ENCODE assay signal across 18 mouse cellular contexts in the genomic region with DNA sequence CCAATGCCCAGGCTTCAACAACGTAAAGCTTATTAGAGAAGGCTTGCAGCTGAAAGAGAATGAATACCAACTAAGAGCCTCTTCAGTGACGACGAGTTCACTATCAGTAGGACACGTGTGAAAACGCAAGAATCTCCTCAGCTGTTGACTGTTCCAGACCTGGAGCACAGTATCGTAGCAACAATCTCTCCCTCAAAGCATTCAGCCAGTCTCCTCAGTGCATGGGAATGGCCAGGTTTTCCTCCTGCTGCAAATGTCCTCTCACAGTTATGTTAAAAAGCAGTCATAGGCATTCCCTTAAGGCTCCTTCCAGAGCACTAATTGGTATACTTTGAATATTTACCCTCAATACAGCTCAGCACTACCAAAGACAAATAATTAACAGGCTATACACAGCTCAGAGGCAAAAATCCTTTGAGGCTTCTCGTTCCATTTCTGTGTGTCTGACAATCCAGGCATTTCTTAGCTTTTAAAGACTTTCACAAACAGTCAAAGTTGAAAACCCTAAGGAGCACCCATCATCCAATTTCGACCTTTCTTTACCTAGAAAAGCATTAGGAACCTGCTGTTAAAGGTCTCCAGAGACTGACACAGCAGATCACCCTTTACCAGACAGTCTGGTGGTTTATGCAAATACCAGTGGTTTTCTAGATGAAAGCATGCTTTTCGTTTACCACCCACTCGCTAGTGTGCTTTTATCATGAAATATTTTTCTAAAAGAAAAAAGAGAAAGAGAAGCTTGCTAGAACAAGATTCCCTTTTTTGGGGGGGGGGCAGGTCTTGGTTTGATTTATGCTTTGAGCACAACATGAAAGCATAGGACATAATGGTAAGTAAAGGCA. TPM values are rescaled to one million over a fixed set of nuclear protein-coding genes. Genes with fewer than 3 reads are reported as not detected.
A peak's percentile ranks its signal among the peaks of the same experiment; 100 is the strongest.
DNase-seq lines count a peak whose midpoint lies in the region; ATAC-seq and TF ChIP-seq lines count a peak whose summit lies in the region.
"Had no signal": no experiment of that assay in that cellular context is flagged by ENCODE, and none has a peak within 500 bp of the region (broad histone marks: within the 10 kb centered on the region; RNA-seq: fewer than 3 reads in every experiment).

No protein-coding gene starts in this region.

- no peak overlapping the region for H3K4me3 ChIP-seq in forebrain, postnatal 0 days (ENCODE audit: low read depth, low read length)
- no peak overlapping the region for H3K4me3 ChIP-seq in forebrain, embryonic 10.5 days
- no peak overlapping the region for H3K4me3 ChIP-seq in spleen, adult 2 months (ENCODE audit: extremely low read depth, insufficient read depth, insufficient read length)
- no peak overlapping the region for H3K4me3 ChIP-seq in kidney, embryonic 14.5 days (ENCODE audit: low read length)
- H3K4me3 ChIP-seq: erythroblast, embryonic 14.5 days; intestine, embryonic 15.5 days; liver, embryonic 15.5 days had no signal

- H3K9me3 ChIP-seq in forebrain, postnatal 0 days (ENCODE audit: low read length): no peaks in the 10 kb centered on the region
- no peaks in the 10 kb centered on the region for H3K9me3 ChIP-seq in forebrain, embryonic 10.5 days
- no peaks in the 10 kb centered on the region for H3K9me3 ChIP-seq in kidney, embryonic 14.5 days (ENCODE audit: control insufficient read depth, low read length)
- H3K9me3 ChIP-seq: intestine, embryonic 15.5 days; liver, embryonic 15.5 days had no signal

- no peak for TF ChIP-seq POLR2A in spleen, adult 2 months (IDR thresholded peaks at IDR 0.05; ENCODE audit: low read depth, low read length)
- TF ChIP-seq POLR2A in brain, embryonic 14.5 days (IDR thresholded peaks at IDR 0.05; ENCODE audit: borderline replicate concordance, extremely low read depth, insufficient read depth, insufficient read length, poor library complexity, severe bottlenecking): no peak

- H3K4me1 ChIP-seq in forebrain, postnatal 0 days (ENCODE audit: insufficient read depth): 0 out of 2 replicates have a peak, but pooled peaks cover 3% of the 10 kb centered on the region
- H3K4me1 ChIP-seq in forebrain, embryonic 10.5 days: peaks cover 10% of the 10 kb centered on the region
- H3K4me1 ChIP-seq in spleen, adult 2 months (ENCODE audit: control insufficient read depth, insufficient read depth, insufficient read length): no peaks in the 10 kb centered on the region; the same call in 1 of the 2 replicates
- no peaks in the 10 kb centered on the region for H3K4me1 ChIP-seq in kidney, embryonic 14.5 days (ENCODE audit: control insufficient read depth, insufficient read depth, low read length)
- H3K4me1 ChIP-seq: intestine, embryonic 15.5 days; liver, embryonic 15.5 days had no signal

- no peak for DNase-seq in forebrain, postnatal 0 days
- DNase-seq in forebrain, embryonic 10.5 days (ENCODE audit: extremely low spot score, low spot score): no peak
- DNase-seq in spleen, adult 2 months (ENCODE audit: low read depth in 1 of 2, low spot score in 2 of 2): peak; percentile 11 to 29
- no peak for DNase-seq in spleen, postnatal 4 days (ENCODE audit: low spot score in 2 of 2)
- peak; percentile 51 for DNase-seq in brain, embryonic 14.5 days (ENCODE audit: low read depth)
- peak; percentile 73 for DNase-seq in splenic B cell, adult 2 months (ENCODE audit: low read depth, low spot score)
- no peak for DNase-seq in layer of hippocampus, postnatal 25 days (ENCODE audit: extremely low spot score in 1 of 2, low spot score in 1 of 2)
- DNase-seq: adrenal gland, postnatal 14 days; gastrocnemius, postnatal 14 days; kidney, postnatal 25 days; lung, postnatal 36 days had no signal

- TF ChIP-seq CTCF in forebrain, postnatal 0 days (IDR thresholded peaks at IDR 0.05; ENCODE audit: low read depth): no peak
- no peak for TF ChIP-seq CTCF in spleen, adult 2 months (IDR thresholded peaks at IDR 0.05; ENCODE audit: extremely low read depth, insufficient read depth, insufficient read length, insufficient replicate concordance)
- TF ChIP-seq CTCF in brain, embryonic 14.5 days (IDR thresholded peaks at IDR 0.05; ENCODE audit: borderline replicate concordance, extremely low read depth, insufficient read depth, insufficient read length): no peak

- H3K36me3 ChIP-seq in forebrain, postnatal 0 days (ENCODE audit: insufficient read depth): no peaks in the 10 kb centered on the region
- H3K36me3 ChIP-seq in forebrain, embryonic 10.5 days (replicated peaks): no peaks in the 10 kb centered on the region
- no peaks in the 10 kb centered on the region for H3K36me3 ChIP-seq in spleen, adult 2 months (ENCODE audit: control insufficient read depth, insufficient read depth, low read length)
- no peaks in the 10 kb centered on the region for H3K36me3 ChIP-seq in splenic B cell, adult 2 months (ENCODE audit: control insufficient read depth, insufficient read depth, low read length, poor library complexity, severe bottlenecking)
- no peaks in the 10 kb centered on the region for H3K36me3 ChIP-seq in kidney, embryonic 14.5 days (ENCODE audit: control insufficient read depth, insufficient read depth, low read length)
- H3K36me3 ChIP-seq: intestine, embryonic 15.5 days; liver, embryonic 15.5 days had no signal

- ATAC-seq in forebrain, postnatal 0 days: peak; percentile 73
- no peak for ATAC-seq in kidney, embryonic 14.5 days (ENCODE audit: low FRiP score, low TSS enrichment)
- ATAC-seq: intestine, embryonic 15.5 days had no signal

- no peaks in the 10 kb centered on the region for H3K27me3 ChIP-seq in forebrain, postnatal 0 days (ENCODE audit: insufficient read depth, low read length)
- H3K27me3 ChIP-seq in forebrain, embryonic 10.5 days (ENCODE audit: poor library complexity, severe bottlenecking): no peaks in the 10 kb centered on the region
- no peaks in the 10 kb centered on the region for H3K27me3 ChIP-seq in spleen, adult 2 months (ENCODE audit: control insufficient read depth, insufficient read depth, low read length)
- no peaks in the 10 kb centered on the region; the same call in 1 of the 2 replicates for H3K27me3 ChIP-seq in splenic B cell, adult 2 months (ENCODE audit: control insufficient read depth, insufficient read depth, low read length, poor library complexity, severe bottlenecking)
- no peaks in the 10 kb centered on the region for H3K27me3 ChIP-seq in kidney, embryonic 14.5 days (ENCODE audit: control insufficient read depth, insufficient read depth, low read length)
- H3K27me3 ChIP-seq: intestine, embryonic 15.5 days; liver, embryonic 15.5 days had no signal

- no peak overlapping the region for H3K9ac ChIP-seq in forebrain, postnatal 0 days
- no peak overlapping the region for H3K9ac ChIP-seq in kidney, embryonic 14.5 days (ENCODE audit: low read depth, low read length)
- H3K9ac ChIP-seq: intestine, embryonic 15.5 days; liver, embryonic 15.5 days had no signal

- WGBS in forebrain, postnatal 0 days: 37% methylated on average over 10 of the region's 10 CpGs
- WGBS in forebrain, embryonic 10.5 days: 86% methylated on average over 10 of the region's 10 CpGs
- 51% methylated on average over 10 of the region's 10 CpGs for WGBS in spleen, adult 2 months
- WGBS in kidney, embryonic 14.5 days: 81% methylated on average over 10 of the region's 10 CpGs

- no peak overlapping the region for H3K27ac ChIP-seq in forebrain, postnatal 0 days (ENCODE audit: low read depth, low read length)
- no peak overlapping the region for H3K27ac ChIP-seq in forebrain, embryonic 10.5 days
- no peak overlapping the region for H3K27ac ChIP-seq in spleen, adult 2 months (ENCODE audit: insufficient read depth, low read length)
- no peak overlapping the region for H3K27ac ChIP-seq in kidney, embryonic 14.5 days (ENCODE audit: low read depth, low read length)
- H3K27ac ChIP-seq: intestine, embryonic 15.5 days; liver, embryonic 15.5 days had no signal

- H3K4me2 ChIP-seq in forebrain, postnatal 0 days (ENCODE audit: low read depth): no peak overlapping the region
- H3K4me2 ChIP-seq in kidney, embryonic 14.5 days (replicated peaks; ENCODE audit: low read depth, low read length): no peak overlapping the region
- H3K4me2 ChIP-seq: intestine, embryonic 15.5 days; liver, embryonic 15.5 days had no signal

RNA-seq across cellular contexts. Expression of gene Rag2, which starts 8.8 kb away (rescaled TPM):
- total RNA-seq in forebrain, postnatal 0 days (2014; rRNA removed): not detected in 2 replicates
- polyA plus RNA-seq in forebrain, postnatal 0 days (2015; fragmentation: Nextera tagmentation; extraction: Ambion mirVana): not detected in 2 replicates
- not detected in 2 replicates for polyA plus RNA-seq in forebrain, embryonic 10.5 days (2016; fragmentation: Nextera tagmentation; extraction: Ambion mirVana)
- polyA plus RNA-seq in spleen, adult 2 months (2012; rRNA removed): not detected in 2 replicates
- 0.03 TPM in 1 of 2 replicates, not detected in the other for polyA plus RNA-seq in brain, embryonic 14.5 days (2012; rRNA removed)
- polyA plus RNA-seq in kidney, embryonic 14.5 days (2014; fragmentation: Nextera tagmentation; extraction: Ambion mirVana): 0.11 TPM in 1 of 2 replicates, not detected in the other
- not detected for total RNA-seq in layer of hippocampus, postnatal 25 days (2021)
- total RNA-seq: gastrocnemius, postnatal 14 days had no signal
- polyA plus RNA-seq: erythroblast, embryonic 14.5 days; heart, embryonic 14.5 days; limb, embryonic 11.5 days; small intestine, adult 2 months had no signal

RNA-seq across cellular contexts. Expression of gene Rag1, which starts 33.6 kb away (rescaled TPM):
- total RNA-seq in forebrain, postnatal 0 days (2014; rRNA removed): 0.23 and 0.43 TPM in 2 replicates
- 0.04 and 0.10 TPM in 2 replicates for polyA plus RNA-seq in forebrain, postnatal 0 days (2015; fragmentation: Nextera tagmentation; extraction: Ambion mirVana)
- not detected in 2 replicates for polyA plus RNA-seq in forebrain, embryonic 10.5 days (2016; fragmentation: Nextera tagmentation; extraction: Ambion mirVana)
- 0.06 and 0.12 TPM in 2 replicates for polyA plus RNA-seq in spleen, adult 2 months (2012; rRNA removed)
- polyA plus RNA-seq in brain, embryonic 14.5 days (2012; rRNA removed): 0.11 and 0.16 TPM in 2 replicates
- polyA plus RNA-seq in kidney, embryonic 14.5 days (2014; fragmentation: Nextera tagmentation; extraction: Ambion mirVana): 0.03 TPM in 1 of 2 replicates, not detected in the other
- total RNA-seq in layer of hippocampus, postnatal 25 days (2021): under 1 TPM; 0.16 to 0.22 TPM
- polyA plus RNA-seq: erythroblast, embryonic 14.5 days; heart, embryonic 14.5 days; small intestine, adult 2 months had no signal

RNA-seq across cellular contexts. Expression of gene B230118H07Rik, which starts 33.6 kb away (rescaled TPM):
- 20.0 and 29.5 TPM in 2 replicates for total RNA-seq in forebrain, postnatal 0 days (2014; rRNA removed)
- polyA plus RNA-seq in forebrain, postnatal 0 days (2015; fragmentation: Nextera tagmentation; extraction: Ambion mirVana): 52.0 and 61.3 TPM in 2 replicates
- 61.3 and 65.8 TPM in 2 replicates for polyA plus RNA-seq in forebrain, embryonic 10.5 days (2016; fragmentation: Nextera tagmentation; extraction: Ambion mirVana)
- 0.54 and 0.62 TPM in 2 replicates for polyA plus RNA-seq in spleen, adult 2 months (2012; rRNA removed)
- 19.1 and 20.2 TPM in 2 replicates for polyA plus RNA-seq in brain, embryonic 14.5 days (2012; rRNA removed)
- 60.6 and 83.0 TPM in 2 replicates for polyA plus RNA-seq in kidney, embryonic 14.5 days (2014; fragmentation: Nextera tagmentation; extraction: Ambion mirVana)
- 10 to 100 TPM; 30.7 to 33.0 TPM for total RNA-seq in layer of hippocampus, postnatal 25 days (2021)

Comparison
In these comparisons a context has a peak if more than half of its experiments do, and no peak if none do; other contexts are left out.
1. DNase-seq: peak in spleen, adult 2 months (2 of 2), brain, embryonic 14.5 days (single experiment) and splenic B cell, adult 2 months (single experiment); none in forebrain, postnatal 0 days (single experiment), forebrain, embryonic 10.5 days (single experiment), spleen, postnatal 4 days (0 of 2) and layer of hippocampus, postnatal 25 days (0 of 2).
2. RNA of gene B230118H07Rik, which starts 33.6 kb away (polyA plus RNA-seq): 61.3 to 65.8 TPM in forebrain, embryonic 10.5 days, 60.6 to 83.0 TPM in kidney, embryonic 14.5 days, 52.0 to 61.3 TPM in forebrain, postnatal 0 days and 19.1 to 20.2 TPM in brain, embryonic 14.5 days; 0.54 to 0.62 TPM in spleen, adult 2 months; every median in the first group is over 10 times any median in the second.